Mouse (Mus musculus): ENCODE results near the gene Slc38a6.

Slc38a6 gene

DNA sequence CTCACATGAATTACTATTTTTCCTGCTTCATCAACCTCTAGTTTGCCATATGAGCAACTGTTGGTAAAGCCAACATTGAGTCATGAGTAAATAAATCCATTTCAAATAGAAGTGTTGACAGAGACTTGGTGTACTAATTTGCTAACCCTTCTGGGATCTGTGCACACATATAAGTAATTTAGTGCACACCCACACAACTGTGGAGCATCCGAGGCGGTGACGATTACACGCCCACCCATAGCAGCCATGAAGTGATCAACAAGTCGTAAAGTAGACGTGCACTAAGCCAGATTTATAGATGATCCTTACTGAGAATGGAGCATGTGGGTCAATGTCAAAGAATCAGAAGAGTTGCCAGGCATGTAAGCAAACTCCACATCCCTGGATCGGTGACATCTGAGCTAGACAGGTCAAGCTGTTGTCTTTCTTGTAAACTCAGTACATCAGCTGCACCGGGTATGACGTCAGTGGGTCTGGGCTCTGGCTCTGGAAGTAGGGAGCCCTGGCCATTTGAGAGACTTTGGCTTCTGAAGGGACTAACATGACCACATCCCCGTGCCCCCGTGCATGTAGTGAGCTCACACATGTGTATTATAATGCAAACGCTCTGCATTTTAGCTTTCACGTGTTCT, 92.3 kb downstream of the Slc38a6 start:
- in situ Hi-C loops (cut with MboI; ENCODE audit: low pct_unique_long_range_greater_than_20kb in 1 of 2, low sequenced_read_pairs in 2 of 2, unreplicated experiment in 1 of 2), result no loop called here

GRCm38 (mm10) chr12:73380686-73381360, 94.2 kb downstream of the Slc38a6 start:
- in situ Hi-C loops (cut with MboI; ENCODE audit: low pct_unique_long_range_greater_than_20kb in 1 of 2, low sequenced_read_pairs in 2 of 2, unreplicated experiment in 1 of 2), result no loop called here

GRCm38 (mm10) chr12:73381452-73381851, 94.9 kb downstream of the Slc38a6 start:
- in situ Hi-C loops (cut with MboI; ENCODE audit: low pct_unique_long_range_greater_than_20kb in 1 of 2, low sequenced_read_pairs in 2 of 2, unreplicated experiment in 1 of 2), result no loop called here

GRCm38 (mm10) chr12:73382290-73383178, 96.0 kb downstream of the Slc38a6 start:
- in situ Hi-C loops (cut with MboI; ENCODE audit: low pct_unique_long_range_greater_than_20kb in 1 of 2, low sequenced_read_pairs in 2 of 2, unreplicated experiment in 1 of 2), result no loop called here

DNA sequence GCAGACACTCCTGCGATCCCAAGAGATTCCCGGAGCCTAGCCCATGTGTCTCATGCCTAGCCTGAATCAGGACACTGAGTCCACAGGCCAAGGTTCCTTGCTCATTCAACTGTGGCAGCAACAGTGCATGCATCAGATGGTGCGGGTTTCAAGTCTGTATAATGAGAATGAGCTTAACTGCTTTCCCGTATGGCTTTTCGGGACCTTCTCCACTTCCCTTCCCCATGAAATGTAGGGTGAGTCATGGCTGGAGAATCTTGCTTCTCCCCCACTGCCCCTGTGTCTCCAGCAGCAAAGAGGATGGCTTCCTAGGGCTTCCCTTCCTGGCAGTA, 96.6 kb downstream of the Slc38a6 start:
- in situ Hi-C loops (cut with MboI; ENCODE audit: low pct_unique_long_range_greater_than_20kb in 1 of 2, low sequenced_read_pairs in 2 of 2, unreplicated experiment in 1 of 2), result no loop called here

DNA sequence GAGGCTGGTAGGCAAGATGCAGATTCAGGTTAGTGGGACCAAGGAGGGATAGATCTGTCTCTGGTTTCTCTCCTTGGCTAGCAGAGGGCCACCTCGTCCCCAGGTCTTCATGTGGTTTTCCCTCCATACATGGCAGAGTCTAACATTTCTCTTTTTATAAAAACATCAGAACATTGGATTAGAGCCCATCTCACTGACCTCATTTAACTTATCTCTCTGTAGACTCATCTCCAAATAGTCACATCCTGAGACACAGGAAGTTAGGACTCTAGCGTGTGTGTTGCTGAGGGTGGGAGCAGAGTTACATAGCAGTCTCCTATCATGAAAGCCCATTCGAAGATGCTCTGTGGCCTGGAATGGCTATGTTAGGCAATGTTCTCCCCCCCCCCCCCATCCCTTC, 97.3 kb downstream of the Slc38a6 start:
- in situ Hi-C loops (cut with MboI; ENCODE audit: low pct_unique_long_range_greater_than_20kb in 1 of 2, low sequenced_read_pairs in 2 of 2, unreplicated experiment in 1 of 2), result no loop called here

- in situ Hi-C loops (cut with MboI; ENCODE audit: low pct_unique_long_range_greater_than_20kb in 1 of 2, low sequenced_read_pairs in 2 of 2, unreplicated experiment in 1 of 2), result no loop called here
Measured at GRCm38 (mm10) chr12:73384747-73385146, 98.2 kb downstream of the Slc38a6 start.

- in situ Hi-C loops (cut with MboI; ENCODE audit: low pct_unique_long_range_greater_than_20kb in 1 of 2, low sequenced_read_pairs in 2 of 2, unreplicated experiment in 1 of 2), result no loop called here
Measured at GRCm38 (mm10) chr12:73392507-73392906, 105.9 kb downstream of the Slc38a6 start.

- in situ Hi-C loops (cut with MboI; ENCODE audit: low pct_unique_long_range_greater_than_20kb in 1 of 2, low sequenced_read_pairs in 2 of 2, unreplicated experiment in 1 of 2), result no loop called here
Measured at GRCm38 (mm10) chr12:73393018-73393417, 106.4 kb downstream of the Slc38a6 start.

DNA sequence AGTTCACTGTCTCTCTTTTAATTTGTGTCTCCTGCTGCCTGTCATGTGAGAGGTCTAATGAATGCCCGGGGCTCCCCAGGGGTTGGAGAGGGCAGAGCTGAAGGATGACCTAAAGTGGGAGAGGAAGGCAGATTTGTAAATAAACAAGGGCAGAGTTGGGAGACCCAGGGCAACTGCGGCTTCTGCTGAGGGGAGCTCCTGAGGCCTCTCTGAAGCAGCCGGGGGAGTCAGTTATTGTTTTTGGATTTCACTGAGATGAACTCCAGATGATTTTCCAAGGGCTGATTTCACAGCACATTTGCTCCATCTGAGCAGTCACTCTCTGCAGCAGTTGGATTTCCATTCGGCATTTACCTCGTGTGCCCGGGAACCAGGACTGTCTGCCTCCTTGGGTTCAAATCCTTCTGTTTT, 107.3 kb downstream of the Slc38a6 start:
- in situ Hi-C loops (cut with MboI; ENCODE audit: low pct_unique_long_range_greater_than_20kb in 1 of 2, low sequenced_read_pairs in 2 of 2, unreplicated experiment in 1 of 2), result no loop called here

DNA sequence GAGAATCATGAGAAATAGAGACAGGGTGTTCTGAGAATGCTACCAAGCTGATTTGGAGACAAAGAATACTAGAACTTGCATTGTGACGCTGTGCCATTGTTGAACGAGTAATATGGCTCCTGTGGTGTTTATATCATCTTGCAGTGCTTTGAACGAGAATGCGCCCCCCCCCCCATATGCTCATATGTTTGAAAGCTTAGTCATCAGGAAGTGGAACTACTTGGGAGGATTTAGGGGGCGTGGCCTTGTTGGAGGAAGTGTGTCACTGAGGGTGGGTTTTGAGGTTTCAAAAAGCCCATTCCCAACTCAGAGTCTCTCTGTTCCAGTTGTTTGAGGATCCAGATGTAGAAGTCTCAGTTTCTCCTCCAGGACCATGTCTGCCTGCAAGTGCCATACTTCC, 108.0 kb downstream of the Slc38a6 start:
- in situ Hi-C loops (cut with MboI; ENCODE audit: low pct_unique_long_range_greater_than_20kb in 1 of 2, low sequenced_read_pairs in 2 of 2, unreplicated experiment in 1 of 2), result no loop called here

DNA sequence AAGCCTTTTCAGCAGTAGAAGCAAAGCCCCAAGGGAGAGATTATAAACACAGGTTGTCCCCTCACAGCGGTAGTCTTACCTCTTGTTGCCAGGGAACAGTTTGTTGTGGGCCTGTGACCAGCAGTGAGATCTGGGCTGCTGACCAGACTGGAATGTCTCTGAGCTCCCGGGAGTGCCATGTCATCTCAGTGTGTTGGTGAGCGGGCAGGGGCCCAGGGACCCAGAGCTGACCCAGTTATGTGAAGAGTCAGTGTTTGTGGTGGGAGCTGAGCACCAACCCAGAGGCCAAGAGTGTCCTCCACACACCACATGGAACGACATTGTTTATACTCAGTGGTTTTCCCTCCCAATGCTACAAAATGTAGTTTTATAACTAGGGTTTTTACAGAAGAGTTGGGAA, 112.8 kb downstream of the Slc38a6 start:
- in situ Hi-C loops (cut with MboI; ENCODE audit: low pct_unique_long_range_greater_than_20kb in 1 of 2, low sequenced_read_pairs in 2 of 2, unreplicated experiment in 1 of 2), result no loop called here

DNA sequence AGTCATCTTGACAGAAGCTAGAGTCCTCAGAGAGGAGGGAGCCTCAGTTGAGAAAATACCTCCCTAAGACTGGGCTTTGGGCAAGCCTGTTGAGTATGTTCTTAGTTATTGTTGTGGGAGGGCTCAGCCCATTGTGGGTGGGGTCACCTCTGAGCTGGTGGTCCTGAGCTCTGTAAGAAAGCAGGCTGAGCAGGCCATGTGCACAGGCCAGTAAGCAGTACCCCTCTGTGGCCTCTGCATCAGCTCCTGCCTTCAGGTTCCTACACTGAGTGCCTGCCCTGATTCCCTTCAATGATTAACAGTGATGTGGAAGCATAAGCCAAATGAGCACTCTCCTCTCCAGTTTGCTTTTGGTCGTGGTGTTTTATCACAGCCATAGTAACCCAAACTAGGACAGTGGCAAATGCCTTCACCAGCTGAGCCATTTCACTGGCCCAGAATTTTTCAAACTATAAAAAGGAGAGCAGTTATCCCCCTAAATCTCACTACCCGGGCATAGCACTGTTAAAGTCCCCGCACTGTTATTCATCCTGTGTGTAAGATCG, 114.0 kb downstream of the Slc38a6 start:
- in situ Hi-C loops (cut with MboI; ENCODE audit: low pct_unique_long_range_greater_than_20kb in 1 of 2, low sequenced_read_pairs in 2 of 2, unreplicated experiment in 1 of 2), result no loop called here

DNA sequence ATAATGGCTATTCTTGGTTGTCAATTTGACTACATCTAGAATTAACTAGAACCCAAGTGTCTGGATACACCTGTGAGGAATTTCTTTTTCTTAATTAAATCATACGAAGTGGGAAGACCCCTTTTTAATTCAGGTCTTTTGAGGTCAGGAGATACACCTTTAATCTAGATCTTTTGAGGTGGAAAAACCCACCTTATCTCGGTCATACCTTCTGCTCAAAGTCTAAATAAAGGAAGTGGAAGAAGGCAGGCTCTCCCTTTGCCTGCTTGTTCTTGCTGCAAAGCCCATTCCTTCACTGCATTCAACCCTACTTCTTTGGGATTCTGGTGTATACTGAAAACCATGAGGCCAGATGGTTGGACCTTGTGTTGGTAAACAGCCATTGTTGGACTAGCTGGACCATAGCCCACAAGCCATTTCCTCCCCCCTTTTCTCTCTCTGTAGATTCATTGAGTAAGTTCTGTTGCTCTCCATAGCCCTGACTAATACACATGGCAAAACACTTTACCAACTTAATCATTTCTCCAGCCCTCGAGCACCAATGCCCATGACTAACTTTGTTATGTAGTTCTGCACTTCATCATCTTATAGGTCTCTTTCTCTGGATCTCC, 115.0 kb downstream of the Slc38a6 start:
- in situ Hi-C loops (cut with MboI; ENCODE audit: low pct_unique_long_range_greater_than_20kb in 1 of 2, low sequenced_read_pairs in 2 of 2, unreplicated experiment in 1 of 2), result no loop called here

DNA sequence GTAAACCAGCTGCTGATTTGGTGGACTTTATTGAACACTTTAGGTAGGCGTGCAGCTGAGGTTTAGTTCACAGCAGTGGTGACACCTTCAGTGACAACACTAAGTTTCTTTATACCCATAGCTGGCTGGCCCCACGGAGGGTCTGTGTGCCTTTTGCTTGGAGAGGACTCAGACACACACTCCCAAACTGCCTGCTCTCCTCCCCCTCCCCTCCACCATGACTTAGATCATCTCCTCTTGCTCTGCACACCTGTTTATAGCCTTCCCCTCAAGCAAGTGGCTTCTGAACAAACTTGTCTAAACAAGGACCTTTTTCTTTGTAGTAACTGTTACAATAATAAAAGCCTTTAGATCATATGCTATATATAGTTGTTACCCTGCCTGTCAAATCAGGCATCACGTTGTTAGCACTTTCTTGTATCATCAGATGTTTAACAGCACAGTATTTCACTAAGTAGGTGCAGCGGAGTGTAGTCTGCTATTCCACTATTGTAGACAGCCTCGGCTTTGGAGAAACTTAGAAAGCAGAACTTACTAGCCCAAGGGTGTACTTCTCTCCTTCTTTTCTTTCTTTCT, 115.6 kb downstream of the Slc38a6 start:
- in situ Hi-C loops (cut with MboI; ENCODE audit: low pct_unique_long_range_greater_than_20kb in 1 of 2, low sequenced_read_pairs in 2 of 2, unreplicated experiment in 1 of 2), result no loop called here

GRCm38 (mm10) chr12:73402851-73403665, 116.5 kb downstream of the Slc38a6 start:
- in situ Hi-C loops (cut with MboI; ENCODE audit: low pct_unique_long_range_greater_than_20kb in 1 of 2, low sequenced_read_pairs in 2 of 2, unreplicated experiment in 1 of 2), result no loop called here
